Mouse (Mus musculus): Measurements from ENCODE around the gene Paqr9. TPM values are rescaled to one million over a fixed set of nuclear protein-coding genes. Genes with fewer than 3 reads are reported as not detected.

Paqr9 gene
- total and polyA plus RNA-seq, 2 experiments from 2014 or later = 6.3 to 26.0 TPM

- Histone ChIP-seq H3K4me2 (ENCODE audit: low read depth) (peak overlapping the region; percentile 30), H3K27me3 (ENCODE audit: insufficient read depth, low read length) (no peaks in the 10 kb centered on the region), H3K4me3 (ENCODE audit: low read depth, low read length) (no peak overlapping the region), H3K9me3 (ENCODE audit: low read length) (no peaks in the 10 kb centered on the region), H3K36me3 (ENCODE audit: insufficient read depth) (no peaks in the 10 kb centered on the region), H3K9ac (0 out of 2 replicates have a peak overlapping the region, but pooled peaks have one; percentile 14), H3K4me1 (ENCODE audit: insufficient read depth) (no peaks in the 10 kb centered on the region), H3K27ac (ENCODE audit: low read depth, low read length) (no peak overlapping the region)
- no peak for TF ChIP-seq CTCF (IDR thresholded peaks at IDR 0.05; ENCODE audit: low read depth)
- 5% methylated on average over 9 of the region's 9 CpGs for WGBS
- ATAC-seq (peak; percentile 64), DNase-seq (peak; percentile 25)
Observed at GRCm38 (mm10) chr9:95613426-95614127, 54.1 kb downstream of the Paqr9 start.

- no peaks in the 10 kb centered on the region for H3K36me3 ChIP-seq (ENCODE audit: insufficient read depth)
- no peak overlapping the region for H3K9ac ChIP-seq
- DNase-seq (no peak), ATAC-seq (no peak)
- no peak overlapping the region for H3K27ac ChIP-seq (ENCODE audit: low read depth, low read length)
- 69% methylated on average over 14 of the region's 14 CpGs for WGBS
- H3K4me3 ChIP-seq (ENCODE audit: low read depth, low read length) = no peak overlapping the region
- H3K4me2 ChIP-seq (ENCODE audit: low read depth) = no peak overlapping the region
- no peaks in the 10 kb centered on the region for H3K27me3 ChIP-seq (ENCODE audit: insufficient read depth, low read length)
- no peak for TF ChIP-seq CTCF (IDR thresholded peaks at IDR 0.05; ENCODE audit: low read depth)
- no peaks in the 10 kb centered on the region for H3K4me1 ChIP-seq (ENCODE audit: insufficient read depth)
- H3K9me3 ChIP-seq (ENCODE audit: low read length) = no peaks in the 10 kb centered on the region
Observed at GRCm38 (mm10) chr9:95614861-95615615, 55.6 kb downstream of the Paqr9 start.

- no peaks in the 10 kb centered on the region for H3K4me1 ChIP-seq (ENCODE audit: insufficient read depth)
- no peaks in the 10 kb centered on the region for H3K27me3 ChIP-seq (ENCODE audit: insufficient read depth, low read length)
- no peaks in the 10 kb centered on the region for H3K36me3 ChIP-seq (ENCODE audit: insufficient read depth)
- TF ChIP-seq CTCF (IDR thresholded peaks at IDR 0.05; ENCODE audit: low read depth) = no peak
- no peak overlapping the region for H3K4me2 ChIP-seq (ENCODE audit: low read depth)
- no peaks in the 10 kb centered on the region for H3K9me3 ChIP-seq (ENCODE audit: low read length)
- H3K9ac ChIP-seq = no peak overlapping the region
- H3K4me3 ChIP-seq (ENCODE audit: low read depth, low read length) = no peak overlapping the region
- ATAC-seq = no peak
- WGBS = 87% methylated on average over 3 of the region's 3 CpGs
- DNase-seq = no peak
- no peak overlapping the region for H3K27ac ChIP-seq (ENCODE audit: low read depth, low read length)
Observed at GRCm38 (mm10) chr9:95615961-95616360, 56.5 kb downstream of the Paqr9 start.

Other genes starting within 250 kb of the Paqr9 start
- gene Chst2, start 152.9 kb upstream of the Paqr9 start, total RNA-seq (2014; rRNA removed) = 58.6 and 68.2 TPM in 2 replicates
- gene Chst2, start 152.9 kb upstream of the Paqr9 start, polyA plus RNA-seq (2015; fragmentation: Nextera tagmentation; extraction: Ambion mirVana) = 17.9 and 35.9 TPM in 2 replicates
- gene U2surp, start 47.7 kb upstream of the Paqr9 start, total RNA-seq (2014; rRNA removed) = 58.2 and 77.5 TPM in 2 replicates
- 117 and 126 TPM in 2 replicates for gene U2surp, start 47.7 kb upstream of the Paqr9 start, polyA plus RNA-seq (2015; fragmentation: Nextera tagmentation; extraction: Ambion mirVana)
- 1.5 and 2.2 TPM in 2 replicates for gene Pcolce2, start 77.9 kb downstream of the Paqr9 start, total RNA-seq (2014; rRNA removed)
- 1.8 and 2.5 TPM in 2 replicates for gene Pcolce2, start 77.9 kb downstream of the Paqr9 start, polyA plus RNA-seq (2015; fragmentation: Nextera tagmentation; extraction: Ambion mirVana)
- gene Trpc1, start 190.7 kb downstream of the Paqr9 start, total RNA-seq (2014; rRNA removed) = 27.6 and 33.3 TPM in 2 replicates
- gene Trpc1, start 190.7 kb downstream of the Paqr9 start, polyA plus RNA-seq (2015; fragmentation: Nextera tagmentation; extraction: Ambion mirVana) = 5.2 and 7.3 TPM in 2 replicates

All from forebrain, postnatal 0 days (tissue).